Mouse (Mus musculus) cerebellum, adult 2 months (tissue): ENCODE data around the gene Gpd2.

ENCODE experiments used
- CTCF ChIP-seq: fragments of 200-500 bp; IDR thresholded peaks from 2 replicates; pipeline ENCODE4 v1.5.1; 2011; ENCODE audit warnings: low read depth, mild to moderate bottlenecking, control low read depth, low read length, moderate library complexity, borderline replicate concordance; ENCODE audit not compliant: insufficient read depth
- POLR2A ChIP-seq: fragments of 200-500 bp; IDR thresholded peaks from 2 replicates; pipeline ENCODE4 v1.6.1; 2011; ENCODE audit warnings: low read length, control low read depth, borderline replicate concordance; ENCODE audit not compliant: insufficient read depth

DNA sequence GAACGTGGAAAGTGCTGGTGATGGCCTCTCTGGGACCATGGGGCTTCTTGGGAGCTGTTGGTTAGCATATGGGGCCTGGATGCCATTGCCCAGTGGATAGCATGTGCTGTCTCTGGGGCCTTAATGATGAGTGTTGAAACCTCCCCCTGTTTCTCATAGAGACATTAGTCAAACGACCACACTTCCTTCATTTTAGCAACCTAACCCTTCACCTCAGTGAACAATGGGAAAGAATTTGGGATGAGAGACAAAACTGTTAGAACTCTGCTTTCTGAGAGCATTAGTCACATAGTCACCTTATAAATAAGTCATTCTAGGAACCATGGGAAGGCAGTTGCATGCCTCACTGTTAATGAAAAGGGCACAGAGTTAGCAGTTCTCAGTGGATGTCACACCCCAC lies 1.9 kb downstream of the Gpd2 start:
- TF ChIP-seq CTCF (no peak), POLR2A (no peak)
